Mouse (Mus musculus) cerebellum, adult 18-20 months (tissue): ENCODE results near the gene Speer1.
"Not testable (repeated sequence)": the region's sequence is repeated elsewhere in the genome, so short reads cannot be mapped to it uniquely, and the experiment has no call there.

Experiments used
- DNase-seq, 2 experiments: peaks; one replicate each; pipeline ENCODE4 v3.0.0; 2021

Gene Speer1

GRCm38 (mm10) chr5:11341216-11341615 is at the start of gene Speer1:
Gene Speer1 (plus strand): TSS chr5:11341516.
- not testable (repeated sequence) for DNase-seq
